Mouse (Mus musculus) B cell, adult 67 days (primary cell): Measurements from ENCODE around the gene Rap2c. TPM values are rescaled to one million over a fixed set of nuclear protein-coding genes. Genes with fewer than 3 reads are reported as not detected.

Experiments
- total RNA-seq, 2 experiments: library from RNA; stranded (reverse); gene quantifications; 4 replicates each; pipeline ENCODE4 v1.2.4; 2023

Rap2c gene
- 10 to 100 TPM; 40.7 to 44.5 TPM for total RNA-seq

DNA sequence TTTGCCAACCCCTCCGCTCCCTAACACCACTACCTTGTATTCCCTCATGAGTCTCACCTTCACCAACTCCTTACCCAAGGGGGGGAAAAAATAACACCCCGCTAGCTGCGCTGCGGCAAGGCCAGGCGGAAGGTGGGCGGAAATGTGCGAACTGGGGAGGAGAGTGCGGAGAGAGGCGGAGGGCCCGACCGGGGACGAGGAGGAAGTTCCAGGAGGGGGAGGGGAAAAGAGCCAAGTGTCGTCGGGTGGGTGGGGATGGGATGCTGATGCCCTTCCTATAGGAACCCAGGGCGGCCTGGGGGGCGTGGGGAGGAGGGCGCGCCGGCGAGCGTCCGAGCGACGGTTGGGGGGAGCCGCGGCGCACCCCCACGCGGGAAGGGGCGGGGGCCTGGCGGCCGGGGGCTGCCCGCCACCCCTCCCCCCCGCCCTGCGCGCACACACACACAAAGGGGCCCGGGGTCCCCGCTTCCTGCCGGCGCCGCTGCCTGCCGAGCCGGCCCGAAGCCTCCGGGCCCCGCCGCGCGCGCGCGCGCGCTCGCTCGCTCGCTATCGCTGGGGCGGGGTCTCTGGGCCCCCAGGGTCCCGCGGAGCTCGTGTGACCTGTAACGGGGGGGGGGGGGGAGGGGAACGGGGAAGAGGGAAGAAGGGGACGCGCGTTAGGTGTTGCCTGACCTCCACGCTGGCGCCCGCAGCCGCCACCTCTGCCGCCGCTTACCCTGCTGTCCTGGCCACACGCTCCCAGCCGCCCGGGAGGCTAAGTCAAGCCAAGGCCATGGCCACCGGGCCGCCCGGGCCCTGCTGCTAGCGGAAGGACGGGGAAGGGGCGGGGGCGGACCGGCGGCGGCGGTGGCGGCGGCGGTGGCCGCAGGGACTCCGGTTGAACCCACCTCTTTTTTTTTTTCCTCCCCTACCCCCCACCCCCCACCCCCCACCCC lies at the start of gene Rap2c:
Rap2c (minus strand) TSS at position 168 of the 935 bp plus-strand sequence.

Other genes starting within 250 kb of the Rap2c start
- 10 to 100 TPM; 42.6 to 45.9 TPM for gene Stk26, start 177.0 kb downstream of the Rap2c start, total RNA-seq
- gene Frmd7, start 75.3 kb downstream of the Rap2c start, total RNA-seq: not detected
- 10 to 100 TPM; 21.2 to 22.4 TPM for gene Mbnl3, start 188.5 kb upstream of the Rap2c start, total RNA-seq